ENCODE assay signal across 14 mouse cellular contexts in genomic region chr7:16240281-16240977, GRCm38 (mm10). TPM values are rescaled to one million over a fixed set of nuclear protein-coding genes. Genes with fewer than 3 reads are reported as not detected.
A peak's percentile ranks its signal among the peaks of the same experiment; 100 is the strongest.
DNase-seq lines count a peak whose midpoint lies in the region; ATAC-seq and TF ChIP-seq lines count a peak whose summit lies in the region.
"Had no signal": no experiment of that assay in that cellular context is flagged by ENCODE, and none has a peak within 500 bp of the region (broad histone marks: within the 10 kb centered on the region; RNA-seq: fewer than 3 reads in every experiment).

No protein-coding gene starts in this region.

- peak overlapping the region; percentile 65 for H3K4me2 ChIP-seq in liver, embryonic 15.5 days
- H3K4me2 ChIP-seq in midbrain, embryonic 11.5 days, result no peak overlapping the region
- H3K4me2 ChIP-seq: midbrain, embryonic 15.5 days had no signal

- peak; percentile 82 for DNase-seq in heart, embryonic 10.5 days (ENCODE audit: low spot score)
- no peak for DNase-seq in heart, postnatal 14 days
- no peak for DNase-seq in G1E (ENCODE audit: low spot score)
- no peak for DNase-seq in midbrain, embryonic 11.5 days (ENCODE audit: low spot score, missing footprints)
- DNase-seq in T-cell, adult 2 months (ENCODE audit: low spot score), result no peak
- no peak for DNase-seq in thymus, postnatal 10 days (ENCODE audit: low spot score in 2 of 2)
- DNase-seq: adrenal gland, postnatal 25 days; kidney, adult 8-10 months; thymus, postnatal 36 days had no signal

- intact Hi-C loops in heart, postnatal 14 days (cut with DNase I), result no loop called here

- peak overlapping the region; percentile 48 for H3K9ac ChIP-seq in liver, embryonic 15.5 days
- H3K9ac ChIP-seq in midbrain, embryonic 11.5 days (ENCODE audit: low read length), result no peak overlapping the region
- H3K9ac ChIP-seq: midbrain, embryonic 15.5 days had no signal

- WGBS in heart, embryonic 10.5 days, result 70% methylated on average over 7 of the region's 7 CpGs
- WGBS in liver, embryonic 15.5 days (ENCODE audit: insufficient replicate concordance), result 26% methylated on average over 7 of the region's 7 CpGs
- 78% methylated on average over 7 of the region's 7 CpGs for WGBS in midbrain, embryonic 11.5 days

- peak; percentile 34; the same call in 1 of the 2 replicates for ATAC-seq in G1E (ENCODE audit: extremely low read depth, insufficient number of reproducible peaks, low FRiP score, poor library complexity, severe bottlenecking)
- peak; percentile 29; the same call in 1 of the 2 replicates for ATAC-seq in common myeloid progenitor, adult 5-6 weeks (replicated peaks; ENCODE audit: low read depth, poor library complexity, severe bottlenecking)
- ATAC-seq in liver, embryonic 15.5 days (ENCODE audit: insufficient read depth), result peak; percentile 87
- ATAC-seq in midbrain, embryonic 11.5 days (ENCODE audit: low FRiP score), result no peak
- ATAC-seq: hindbrain, embryonic 16.5 days; midbrain, embryonic 15.5 days had no signal

- no peaks in the 10 kb centered on the region for H3K36me3 ChIP-seq in heart, embryonic 10.5 days
- H3K36me3 ChIP-seq in G1E (replicated peaks), result no peaks in the 10 kb centered on the region
- peaks cover 10% of the 10 kb centered on the region; the same call in 1 of the 2 replicates for H3K36me3 ChIP-seq in liver, embryonic 15.5 days (replicated peaks)
- no peaks in the 10 kb centered on the region for H3K36me3 ChIP-seq in midbrain, embryonic 11.5 days (ENCODE audit: control insufficient read depth, insufficient read depth, low read length)
- H3K36me3 ChIP-seq: midbrain, embryonic 15.5 days had no signal

- no peak for TF ChIP-seq CTCF in G1E (IDR thresholded peaks at IDR 0.05; ENCODE audit: low read depth, low read length)

- no peaks in the 10 kb centered on the region for H3K9me3 ChIP-seq in heart, embryonic 10.5 days
- H3K9me3 ChIP-seq in G1E (replicated peaks), result no peaks in the 10 kb centered on the region
- H3K9me3 ChIP-seq in liver, embryonic 15.5 days (replicated peaks), result no peaks in the 10 kb centered on the region
- no peaks in the 10 kb centered on the region for H3K9me3 ChIP-seq in midbrain, embryonic 11.5 days (ENCODE audit: control insufficient read depth, low read length)
- H3K9me3 ChIP-seq: midbrain, embryonic 15.5 days had no signal

- H3K27me3 ChIP-seq in heart, embryonic 10.5 days (ENCODE audit: insufficient read depth, poor library complexity, severe bottlenecking), result no peaks in the 10 kb centered on the region
- peaks cover 10% of the 10 kb centered on the region for H3K27me3 ChIP-seq in G1E (ENCODE audit: insufficient read depth, low read length)
- H3K27me3 ChIP-seq in liver, embryonic 15.5 days, result no peaks in the 10 kb centered on the region
- no peaks in the 10 kb centered on the region for H3K27me3 ChIP-seq in midbrain, embryonic 11.5 days (ENCODE audit: control insufficient read depth, insufficient read depth, low read length)
- H3K27me3 ChIP-seq: midbrain, embryonic 15.5 days had no signal

- H3K4me1 ChIP-seq in heart, embryonic 10.5 days, result 0 out of 2 replicates have a peak, but pooled peaks cover 17% of the 10 kb centered on the region
- H3K4me1 ChIP-seq in G1E (ENCODE audit: insufficient read depth, low read depth, low read length), result peaks cover 11% of the 10 kb centered on the region
- peaks cover 56% of the 10 kb centered on the region for H3K4me1 ChIP-seq in liver, embryonic 15.5 days (replicated peaks)
- H3K4me1 ChIP-seq in midbrain, embryonic 11.5 days (ENCODE audit: control insufficient read depth, insufficient read depth, low read length), result no peaks in the 10 kb centered on the region
- H3K4me1 ChIP-seq: midbrain, embryonic 15.5 days had no signal

- H3K27ac ChIP-seq in heart, embryonic 10.5 days, result no peak overlapping the region
- H3K27ac ChIP-seq in liver, embryonic 15.5 days (replicated peaks), result peak overlapping the region; percentile 87
- H3K27ac ChIP-seq in midbrain, embryonic 11.5 days (ENCODE audit: low read depth, low read length), result no peak overlapping the region
- H3K27ac ChIP-seq: midbrain, embryonic 15.5 days had no signal

- H3K4me3 ChIP-seq in heart, embryonic 10.5 days, result no peak overlapping the region
- no peak overlapping the region for H3K4me3 ChIP-seq in G1E (ENCODE audit: low read depth, low read length)
- peak overlapping the region; percentile 36 for H3K4me3 ChIP-seq in liver, embryonic 15.5 days (replicated peaks)
- H3K4me3 ChIP-seq in midbrain, embryonic 11.5 days (ENCODE audit: low read depth, low read length), result no peak overlapping the region
- H3K4me3 ChIP-seq: midbrain, embryonic 15.5 days had no signal

RNA-seq across cellular contexts. Expression of gene C5ar2, which starts 3.5 kb away (rescaled TPM):
- polyA plus RNA-seq in heart, embryonic 10.5 days (2016; fragmentation: Nextera tagmentation; extraction: Ambion mirVana), result 0.54 and 0.57 TPM in 2 replicates
- total RNA-seq in heart, postnatal 14 days (2021), result 1 to 10 TPM in 1 of 2 experiments, under 1 TPM in 1; 0.93 to 1.1 TPM
- total RNA-seq in G1E (2014; fragmentation: Nextera tagmentation) (0.23 and 0.63 TPM in 2 replicates), G1E (2017) (0.12 and 0.27 TPM in 2 replicates)
- 0.02 TPM in 2 replicates for polyA plus RNA-seq in G1E (2012)
- 1.1 and 3.1 TPM in 2 replicates for total RNA-seq in common myeloid progenitor, adult 5-6 weeks (2017)
- polyA plus RNA-seq in liver, embryonic 15.5 days (2015; fragmentation: Nextera tagmentation; extraction: Ambion mirVana), result 0.89 and 1.0 TPM in 2 replicates
- 0.12 TPM in 1 of 2 replicates, not detected in the other for polyA plus RNA-seq in midbrain, embryonic 11.5 days (2014; fragmentation: Nextera tagmentation; extraction: Ambion mirVana)
- polyA plus RNA-seq: limb, embryonic 11.5 days; midbrain, embryonic 15.5 days had no signal

RNA-seq across cellular contexts. Expression of gene Dhx34, which starts 18.6 kb away (rescaled TPM):
- polyA plus RNA-seq in heart, embryonic 10.5 days (2016; fragmentation: Nextera tagmentation; extraction: Ambion mirVana), result 12.9 and 14.8 TPM in 2 replicates
- 10 to 100 TPM in 1 of 2 experiments, 1 to 10 TPM in 1; 8.7 to 11.1 TPM for total RNA-seq in heart, postnatal 14 days (2021)
- total RNA-seq in G1E (2014; fragmentation: Nextera tagmentation), result 9.6 and 10.7 TPM in 2 replicates
- total RNA-seq in G1E (2017), result 6.9 and 8.8 TPM in 2 replicates
- polyA plus RNA-seq in G1E (2012), result 25.1 and 26.6 TPM in 2 replicates
- 4.5 and 9.2 TPM in 2 replicates for total RNA-seq in common myeloid progenitor, adult 5-6 weeks (2017)
- polyA plus RNA-seq in liver, embryonic 15.5 days (2015; fragmentation: Nextera tagmentation; extraction: Ambion mirVana), result 5.6 and 6.1 TPM in 2 replicates
- 9.0 and 10.3 TPM in 2 replicates for polyA plus RNA-seq in midbrain, embryonic 11.5 days (2014; fragmentation: Nextera tagmentation; extraction: Ambion mirVana)

RNA-seq across cellular contexts. Expression of gene C5ar1, which starts 18.9 kb away (rescaled TPM):
- 0.31 and 1.0 TPM in 2 replicates for polyA plus RNA-seq in heart, embryonic 10.5 days (2016; fragmentation: Nextera tagmentation; extraction: Ambion mirVana)
- 1 to 10 TPM; 5.2 to 5.8 TPM for total RNA-seq in heart, postnatal 14 days (2021)
- total RNA-seq in G1E (2014; fragmentation: Nextera tagmentation) (not detected in 2 replicates), G1E (2017) (0.16 and 0.64 TPM in 2 replicates)
- not detected in 2 replicates for polyA plus RNA-seq in G1E (2012)
- total RNA-seq in common myeloid progenitor, adult 5-6 weeks (2017), result 0.55 TPM in 1 of 2 replicates, not detected in the other
- 3.5 and 3.6 TPM in 2 replicates for polyA plus RNA-seq in liver, embryonic 15.5 days (2015; fragmentation: Nextera tagmentation; extraction: Ambion mirVana)
- polyA plus RNA-seq in midbrain, embryonic 11.5 days (2014; fragmentation: Nextera tagmentation; extraction: Ambion mirVana), result 1.3 TPM in 2 replicates

RNA-seq across cellular contexts. Expression of gene Inafm1, which starts 33.0 kb away (rescaled TPM):
- polyA plus RNA-seq in heart, embryonic 10.5 days (2016; fragmentation: Nextera tagmentation; extraction: Ambion mirVana), result 6.2 and 10.0 TPM in 2 replicates
- 10 to 100 TPM; 14.6 to 14.9 TPM for total RNA-seq in heart, postnatal 14 days (2021)
- 3.5 and 4.1 TPM in 2 replicates for total RNA-seq in G1E (2014; fragmentation: Nextera tagmentation)
- total RNA-seq in G1E (2017), result 18.8 and 23.1 TPM in 2 replicates
- 92.0 and 140 TPM in 2 replicates for polyA plus RNA-seq in G1E (2012)
- total RNA-seq in common myeloid progenitor, adult 5-6 weeks (2017), result 15.1 and 18.0 TPM in 2 replicates
- polyA plus RNA-seq in liver, embryonic 15.5 days (2015; fragmentation: Nextera tagmentation; extraction: Ambion mirVana), result 4.4 and 5.4 TPM in 2 replicates
- polyA plus RNA-seq in midbrain, embryonic 11.5 days (2014; fragmentation: Nextera tagmentation; extraction: Ambion mirVana), result 9.8 and 10.3 TPM in 2 replicates

RNA-seq across cellular contexts. Expression of gene Ccdc9, which starts 46.2 kb away (rescaled TPM):
- polyA plus RNA-seq in heart, embryonic 10.5 days (2016; fragmentation: Nextera tagmentation; extraction: Ambion mirVana), result 19.6 and 31.0 TPM in 2 replicates
- total RNA-seq in heart, postnatal 14 days (2021), result 10 to 100 TPM; 32.1 to 39.4 TPM
- total RNA-seq in G1E (2014; fragmentation: Nextera tagmentation) (8.1 and 16.6 TPM in 2 replicates), G1E (2017) (58.0 and 66.0 TPM in 2 replicates)
- 133 and 136 TPM in 2 replicates for polyA plus RNA-seq in G1E (2012)
- total RNA-seq in common myeloid progenitor, adult 5-6 weeks (2017), result 53.6 and 123 TPM in 2 replicates
- 10.3 and 12.3 TPM in 2 replicates for polyA plus RNA-seq in liver, embryonic 15.5 days (2015; fragmentation: Nextera tagmentation; extraction: Ambion mirVana)
- 17.9 and 20.2 TPM in 2 replicates for polyA plus RNA-seq in midbrain, embryonic 11.5 days (2014; fragmentation: Nextera tagmentation; extraction: Ambion mirVana)
